Mouse (Mus musculus) MEL (cell line): Measurements from ENCODE around the gene Plxnc1. TPM values are rescaled to one million over a fixed set of nuclear protein-coding genes. Genes with fewer than 3 reads are reported as not detected.
A peak's percentile ranks its signal among the peaks of the same experiment; 100 is the strongest.

ENCODE experiments used
- DNase-seq: peaks from one replicate; pipeline ENCODE4 v3.0.0; 2011; ENCODE audit warnings: low read depth, low spot score
- H3K27ac ChIP-seq: 2 replicates; pipeline ENCODE4 v1.5.1; 2012; ENCODE audit warnings: low read depth, mild to moderate bottlenecking, control low read depth, low read length, moderate library complexity; ENCODE audit not compliant: control insufficient read depth
- H3K27me3 ChIP-seq, 2 experiments: fragments of 150-350 bp in 1 of 2; sonication (generic) in 1 of 2; 2 replicates each; pipeline ENCODE4 v1.6.1; 2012; ENCODE audit warnings: low read length in 2 of 2, mild to moderate bottlenecking in 2 of 2, improper control_type of control experiment in 1 of 2, moderate library complexity in 1 of 2; ENCODE audit not compliant: insufficient read depth in 2 of 2, control insufficient read depth in 1 of 2
- H3K36me3 ChIP-seq, 2 experiments: 2 replicates each; pipeline ENCODE4 v1.6.1; 2012 to 2014; ENCODE audit warnings: low read length in 2 of 2, improper control_type of control experiment in 1 of 2, inconsistent platforms in 1 of 2, mild to moderate bottlenecking in 1 of 2; ENCODE audit not compliant: insufficient read depth in 2 of 2, control insufficient read depth in 1 of 2
- H3K4me1 ChIP-seq, 2 experiments: fragments of 150-350 bp in 1 of 2; sonication (generic) in 1 of 2; 2 replicates each; pipeline ENCODE4 v1.6.1; 2012; ENCODE audit warnings: low read length in 2 of 2, improper control_type of control experiment in 1 of 2, mild to moderate bottlenecking in 1 of 2; ENCODE audit not compliant: insufficient read depth in 2 of 2, control insufficient read depth in 1 of 2
- H3K4me3 ChIP-seq, 2 experiments: fragments of 150-350 bp in 1 of 2; sonication (generic) in 1 of 2; 2 replicates each; pipeline ENCODE4 v1.5.1; 2012; ENCODE audit warnings: low read depth in 2 of 2, low read length in 2 of 2, mild to moderate bottlenecking in 2 of 2, moderate library complexity in 2 of 2, control low read depth in 1 of 2, improper control_type of control experiment in 1 of 2; ENCODE audit not compliant: control insufficient read depth in 1 of 2, insufficient read depth in 1 of 2
- H3K79me2 ChIP-seq: 2 replicates; pipeline ENCODE4 v1.6.1; 2012; ENCODE audit warnings: mild to moderate bottlenecking, low read length, moderate library complexity; ENCODE audit not compliant: control insufficient read depth, poor library complexity, insufficient read depth
- H3K9ac ChIP-seq: 2 replicates; pipeline ENCODE4 v1.6.1; 2012; ENCODE audit warnings: low read depth, mild to moderate bottlenecking, control low read depth, low read length, moderate library complexity; ENCODE audit not compliant: control insufficient read depth, poor library complexity, severe bottlenecking
- H3K9me3 ChIP-seq: fragments of 150-350 bp; sonication (generic); replicated peaks from 2 replicates; pipeline ENCODE4 v1.6.1; 2012; ENCODE audit warnings: mild to moderate bottlenecking, low read length, improper control_type of control experiment, moderate library complexity; ENCODE audit not compliant: insufficient read depth
- CHD1 ChIP-seq: IDR thresholded peaks from 2 replicates; pipeline ENCODE4 v1.6.1; 2012; ENCODE audit warnings: low read depth, mild to moderate bottlenecking, inconsistent platforms, low read length, improper control_type of control experiment
- CHD2 ChIP-seq: IDR thresholded peaks from 2 replicates; pipeline ENCODE4 v1.6.1; 2011; ENCODE audit warnings: low read length, improper control_type of control experiment
- CTCF ChIP-seq, 3 experiments: IDR thresholded peaks in 2 of 3; conservative IDR thresholded peaks in 1 of 3; 2 replicates each; pipeline ENCODE4 v1.5.1; 2011 to 2012; ENCODE audit warnings: low read length in 3 of 3, low read depth in 2 of 3, mild to moderate bottlenecking in 2 of 3, improper control_type of control experiment in 1 of 3, inconsistent platforms in 1 of 3, mixed read lengths in 1 of 3, moderate library complexity in 1 of 3; ENCODE audit not compliant: control insufficient read depth in 1 of 3, insufficient read depth in 1 of 3, poor library complexity in 1 of 3, severe bottlenecking in 1 of 3
- E2F4 ChIP-seq: IDR thresholded peaks from 2 replicates; pipeline ENCODE4 v1.6.1; 2011; ENCODE audit warnings: low read depth, low read length, improper control_type of control experiment, borderline replicate concordance
- EP300 ChIP-seq, 2 experiments: IDR thresholded peaks; 2 replicates each; pipeline ENCODE4 v1.6.1; 2011; ENCODE audit warnings: improper control_type of control experiment in 2 of 2, low read length in 2 of 2, low read depth in 1 of 2, mild to moderate bottlenecking in 1 of 2
- HCFC1 ChIP-seq: IDR thresholded peaks from 2 replicates; pipeline ENCODE4 v1.6.1; 2012; ENCODE audit warnings: low read depth, mild to moderate bottlenecking, inconsistent platforms, low read length, improper control_type of control experiment, moderate library complexity
- JUND ChIP-seq: IDR thresholded peaks from 2 replicates; pipeline ENCODE4 v1.6.1; 2011; ENCODE audit warnings: low read depth, mild to moderate bottlenecking, improper control_type of control experiment, low read length
- MAFK ChIP-seq: IDR thresholded peaks from 2 replicates; pipeline ENCODE4 v1.6.1; 2011; ENCODE audit warnings: low read depth, mild to moderate bottlenecking, low read length, improper control_type of control experiment, borderline replicate concordance
- MAX ChIP-seq: IDR thresholded peaks from 2 replicates; pipeline ENCODE4 v1.6.1; 2011; ENCODE audit warnings: low read length, improper control_type of control experiment
- MYB ChIP-seq: IDR thresholded peaks from 2 replicates; pipeline ENCODE4 v1.6.1; 2011; ENCODE audit warnings: mild to moderate bottlenecking, low read depth, low read length, improper control_type of control experiment
- RCOR1 ChIP-seq: IDR thresholded peaks from 2 replicates; pipeline ENCODE4 v1.6.1; 2012; ENCODE audit warnings: low read depth, mild to moderate bottlenecking, inconsistent platforms, low read length, improper control_type of control experiment
- SIN3A ChIP-seq: IDR thresholded peaks from 2 replicates; pipeline ENCODE4 v1.6.1; 2012; ENCODE audit warnings: low read length, improper control_type of control experiment, inconsistent platforms
- TCF12 ChIP-seq: IDR thresholded peaks from 2 replicates; pipeline ENCODE4 v1.6.1; 2014; ENCODE audit warnings: low read depth, mild to moderate bottlenecking, inconsistent platforms, low read length, improper control_type of control experiment, moderate library complexity
- UBTF ChIP-seq: IDR thresholded peaks from 2 replicates; pipeline ENCODE4 v1.6.1; 2012; ENCODE audit warnings: low read depth, mild to moderate bottlenecking, inconsistent platforms, low read length, improper control_type of control experiment, moderate library complexity, borderline replicate concordance; ENCODE audit not compliant: insufficient read depth
- USF1 ChIP-seq: IDR thresholded peaks from 2 replicates; pipeline ENCODE4 v1.6.1; 2014; ENCODE audit warnings: low read depth, mild to moderate bottlenecking, inconsistent platforms, low read length, improper control_type of control experiment, moderate library complexity
- ZC3H11A ChIP-seq: IDR thresholded peaks from 2 replicates; pipeline ENCODE4 v1.6.1; 2012; ENCODE audit warnings: low read depth, mild to moderate bottlenecking, inconsistent platforms, low read length, improper control_type of control experiment
- ZMIZ1 ChIP-seq: IDR thresholded peaks from 2 replicates; pipeline ENCODE4 v1.6.1; 2012; ENCODE audit warnings: low read depth, mild to moderate bottlenecking, inconsistent platforms, low read length, improper control_type of control experiment, moderate library complexity
- ZNF384 ChIP-seq: IDR thresholded peaks from 2 replicates; pipeline ENCODE4 v1.6.1; 2012; ENCODE audit warnings: low read depth, mild to moderate bottlenecking, inconsistent platforms, low read length, improper control_type of control experiment
- polyA plus RNA-seq, 2 experiments: library from polyadenylated mRNA; stranded (reverse) in 1 of 2; unstranded in 1 of 2; fragments of >175 nt in 1 of 2; fragments of >200 nt in 1 of 2; gene quantifications; 2 replicates each; pipeline versions ENCODE4 v1.2.1 to v1.2.4; 2012; ENCODE audit warnings: low replicate concordance in 2 of 2, low read depth in 1 of 2; ENCODE audit not compliant: insufficient read length in 2 of 2, insufficient read depth in 1 of 2, missing spikeins in 1 of 2
- total RNA-seq: library from RNA; depleted of rRNA; stranded (reverse); fragments of 300-350 nt; gene quantifications from 2 replicates; pipeline ENCODE4 v1.2.3, GENCODE M21; 2012

The Plxnc1 gene
- total and polyA plus RNA-seq, 3 experiments, result 15.1 to 30.1 TPM; not detected in 1

GRCm38 (mm10) chr10:94945206-94945711, 624 bp upstream of the Plxnc1 start:
- H3K36me3 ChIP-seq, result peaks cover 0 to 28% of the 10 kb centered on the region in 2 experiments; a peak in 2 of 4 replicates
- no peaks in the 10 kb centered on the region for H3K9me3 ChIP-seq
- H3K27ac ChIP-seq, result peak overlapping the region; percentile 33
- H3K27me3 ChIP-seq, result no peaks in the 10 kb centered on the region
- peak overlapping the region; percentile 79 to 81 for H3K4me3 ChIP-seq
- peaks cover 37% of the 10 kb centered on the region for H3K79me2 ChIP-seq
- peaks cover 2 to 35% of the 10 kb centered on the region in 2 experiments for H3K4me1 ChIP-seq
- peak; percentile 45; the same call in 1 of the 2 replicates for TF ChIP-seq SIN3A
- TF ChIP-seq TCF12, result no peak
- DNase-seq, result peak; percentile 65
- H3K9ac ChIP-seq, result peak overlapping the region; percentile 84

- Histone ChIP-seq H3K4me3 (peak overlapping the region; percentile 81 to 85), H3K27me3 (no peaks in the 10 kb centered on the region), H3K4me1 (peaks cover 11 to 44% of the 10 kb centered on the region in 2 experiments), H3K79me2 (peaks cover 47% of the 10 kb centered on the region), H3K36me3 (peaks cover 0 to 38% of the 10 kb centered on the region in 2 experiments; a peak in 2 of 4 replicates), H3K9ac (peak overlapping the region; percentile 84), H3K27ac (peak overlapping the region; percentile 48), H3K9me3 (no peaks in the 10 kb centered on the region)
- DNase-seq, result peak; percentile 75
- no peak for TF ChIP-seq ZNF384
- no peak for TF ChIP-seq RCOR1
- no peak for TF ChIP-seq ZMIZ1
- no peak for TF ChIP-seq CHD1
- no peak for TF ChIP-seq USF1
- peak in 2 of 3 experiments; percentile 50 to 72; a peak in 5 of 6 replicates for TF ChIP-seq CTCF (IDR thresholded peaks at IDR 0.05 in 2 of 3, conservative IDR thresholded peaks at IDR 0.05 in 1 of 3; ENCODE audit: control insufficient read depth in 1 of 3, insufficient read depth in 1 of 3, low read depth in 2 of 3, low read length in 3 of 3, poor library complexity in 1 of 3, severe bottlenecking in 1 of 3)
- no peak for TF ChIP-seq HCFC1
- TF ChIP-seq ZC3H11A, result no peak
- TF ChIP-seq EP300 (IDR thresholded peaks at IDR 0.05; ENCODE audit: low read depth in 1 of 2, low read length in 2 of 2), result no peak
- TF ChIP-seq MAX, result no peak
- peak; percentile 76 for TF ChIP-seq UBTF
- no peak for TF ChIP-seq E2F4
- TF ChIP-seq JUND, result no peak
- TF ChIP-seq CHD2, result no peak
- no peak for TF ChIP-seq MYB
- no peak for TF ChIP-seq MAFK
Measured at GRCm38 (mm10) chr10:94943846-94944690, 567 bp downstream of the Plxnc1 start.
